Mouse (Mus musculus) kidney, adult 18-20 months (tissue): ENCODE measurements around the gene Vmn1r113.
"Not testable (repeated sequence)": the region's sequence is repeated elsewhere in the genome, so short reads cannot be mapped to it uniquely, and the experiment has no call there.

ENCODE experiments used
- DNase-seq: peaks from one replicate; pipeline ENCODE4 v3.0.0; 2021

The Vmn1r113 gene

GRCm38 (mm10) chr7:20786985-20787384, at the start of gene Vmn1r113:
TSS of gene Vmn1r113 (plus strand) at chr7:20787285.
- not testable (repeated sequence) for DNase-seq

- DNase-seq, result not testable (repeated sequence)
These were observed 16.2 kb upstream of the Vmn1r113 start, which contains the start of gene Vmn1r112 for GRCm38 (mm10) chr7:20770885-20771284. TSS of gene Vmn1r112 (plus strand) at chr7:20771185.

GRCm38 (mm10) chr7:20812086-20812485, 25.0 kb downstream of the Vmn1r113 start, which contains the start of gene Vmn1r114:
TSS of gene Vmn1r114 (minus strand) at chr7:20812186.
- DNase-seq, result not testable (repeated sequence)
